Mouse (Mus musculus) gastrocnemius, adult 8-10 months (tissue): ENCODE data around the gene Krba1. TPM values are rescaled to one million over a fixed set of nuclear protein-coding genes. Genes with fewer than 3 reads are reported as not detected.

Experiments
- DNase-seq, 2 experiments: peaks; one replicate each; pipeline ENCODE4 v3.0.0; 2022; ENCODE audit warnings: low spot score in 2 of 2
- total RNA-seq, 4 experiments: library from RNA; stranded (reverse); gene quantifications; 2 replicates each; pipeline ENCODE4 v1.2.4; 2022

Krba1 gene
- total RNA-seq = 10 to 100 TPM; 15.6 to 18.6 (median 18.1) TPM

GRCm38 (mm10) chr6:48395105-48396007, at the start of gene Krba1:
Gene Krba1, plus strand, starts transcription at chr6:48395586.
- peak; percentile 64 to 76 for DNase-seq

DNA sequence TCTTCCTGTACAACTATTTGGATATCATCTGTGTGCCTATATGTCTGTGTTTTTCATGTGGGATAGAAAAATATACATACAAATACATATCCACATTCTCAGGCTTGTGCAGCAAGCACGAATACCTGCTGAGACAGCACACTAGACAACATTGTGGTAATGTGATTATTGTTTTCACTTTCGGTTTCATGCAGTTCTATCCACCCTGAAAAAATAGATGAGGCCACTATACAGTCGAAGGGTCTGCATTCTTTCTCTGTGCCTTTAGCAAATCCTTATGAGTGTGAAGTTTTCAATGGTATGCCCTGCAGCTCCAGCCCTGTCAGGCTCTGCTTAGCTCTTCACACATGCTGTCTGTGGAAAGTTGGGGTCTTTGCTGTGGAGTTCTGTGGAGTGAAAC, 36.5 kb upstream of the Krba1 start:
- DNase-seq = no peak

GRCm38 (mm10) chr6:48366322-48366996, 28.9 kb upstream of the Krba1 start:
- no peak for DNase-seq

- DNase-seq = no peak
Observed at GRCm38 (mm10) chr6:48388221-48388620, 7.2 kb upstream of the Krba1 start.

GRCm38 (mm10) chr6:48393811-48394210, 1.6 kb upstream of the Krba1 start:
- no peak for DNase-seq

- no peak for DNase-seq
Observed at GRCm38 (mm10) chr6:48396008-48396595, 716 bp downstream of the Krba1 start.

DNA sequence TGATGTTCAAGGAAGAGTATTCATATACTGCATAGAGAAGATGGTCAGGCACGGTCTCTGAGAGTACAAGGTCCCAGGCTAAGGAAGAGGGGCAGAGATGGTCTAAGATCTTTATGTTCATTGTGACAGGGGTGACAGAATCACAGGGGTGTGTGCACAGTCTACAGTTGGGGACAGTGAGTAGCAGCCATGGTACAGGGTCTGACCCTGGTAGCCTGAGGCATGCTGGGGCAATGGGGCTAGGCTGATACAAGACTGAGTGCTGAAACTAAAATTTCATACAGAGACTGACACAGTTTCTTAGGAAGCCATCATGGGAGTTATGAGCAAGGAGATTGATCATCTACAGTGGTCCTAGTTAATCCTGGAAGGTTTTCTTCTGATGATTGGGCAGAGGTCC, 1.3 kb downstream of the Krba1 start:
- no peak for DNase-seq

GRCm38 (mm10) chr6:48397336-48397735, 1.9 kb downstream of the Krba1 start:
- DNase-seq = peak in 1 of 2 experiments; percentile 55

DNA sequence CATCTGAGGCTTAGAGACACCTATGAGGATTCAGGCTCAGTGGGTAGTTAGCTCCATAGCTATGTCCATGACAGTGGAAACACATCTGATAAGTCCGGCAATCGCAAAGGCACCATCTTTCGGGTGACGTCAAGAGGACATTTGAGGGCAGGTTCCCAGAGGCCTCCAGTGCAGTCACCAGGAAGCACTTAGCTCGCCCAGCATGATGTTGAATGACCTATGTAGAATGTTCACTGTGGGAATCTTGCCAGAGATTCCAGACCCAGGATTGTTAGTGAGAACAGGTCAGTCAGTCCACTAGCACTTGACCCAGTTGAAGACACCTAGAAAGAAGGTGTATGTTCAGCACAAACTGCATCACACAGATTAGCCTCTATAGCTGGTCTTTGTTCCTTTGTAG, 4.5 kb downstream of the Krba1 start:
- DNase-seq = no peak

GRCm38 (mm10) chr6:48404071-48404470, 8.7 kb downstream of the Krba1 start:
- DNase-seq = no peak

- no peak for DNase-seq
Observed at GRCm38 (mm10) chr6:48409726-48410343, 14.4 kb downstream of the Krba1 start.

DNA sequence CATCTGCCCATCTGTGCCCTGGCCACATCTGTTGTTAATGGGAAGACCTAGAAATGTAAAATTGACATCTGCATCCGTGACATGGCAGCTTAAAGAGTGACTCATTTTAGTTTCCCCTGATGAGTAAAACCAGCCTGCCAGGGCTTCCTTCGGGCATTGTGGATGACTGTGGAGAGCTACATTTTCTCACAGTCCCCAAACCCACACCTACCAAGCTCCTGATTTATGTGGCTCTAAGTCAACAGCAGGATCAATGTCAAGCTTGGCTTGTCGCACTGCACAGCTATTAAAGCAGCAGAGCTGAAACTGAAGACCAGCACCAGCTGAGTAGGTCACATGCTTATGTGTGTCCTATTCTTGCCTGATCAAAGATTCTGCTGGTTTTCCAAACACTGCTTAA, 15.2 kb downstream of the Krba1 start:
- peak; percentile 28 to 65 for DNase-seq

DNA sequence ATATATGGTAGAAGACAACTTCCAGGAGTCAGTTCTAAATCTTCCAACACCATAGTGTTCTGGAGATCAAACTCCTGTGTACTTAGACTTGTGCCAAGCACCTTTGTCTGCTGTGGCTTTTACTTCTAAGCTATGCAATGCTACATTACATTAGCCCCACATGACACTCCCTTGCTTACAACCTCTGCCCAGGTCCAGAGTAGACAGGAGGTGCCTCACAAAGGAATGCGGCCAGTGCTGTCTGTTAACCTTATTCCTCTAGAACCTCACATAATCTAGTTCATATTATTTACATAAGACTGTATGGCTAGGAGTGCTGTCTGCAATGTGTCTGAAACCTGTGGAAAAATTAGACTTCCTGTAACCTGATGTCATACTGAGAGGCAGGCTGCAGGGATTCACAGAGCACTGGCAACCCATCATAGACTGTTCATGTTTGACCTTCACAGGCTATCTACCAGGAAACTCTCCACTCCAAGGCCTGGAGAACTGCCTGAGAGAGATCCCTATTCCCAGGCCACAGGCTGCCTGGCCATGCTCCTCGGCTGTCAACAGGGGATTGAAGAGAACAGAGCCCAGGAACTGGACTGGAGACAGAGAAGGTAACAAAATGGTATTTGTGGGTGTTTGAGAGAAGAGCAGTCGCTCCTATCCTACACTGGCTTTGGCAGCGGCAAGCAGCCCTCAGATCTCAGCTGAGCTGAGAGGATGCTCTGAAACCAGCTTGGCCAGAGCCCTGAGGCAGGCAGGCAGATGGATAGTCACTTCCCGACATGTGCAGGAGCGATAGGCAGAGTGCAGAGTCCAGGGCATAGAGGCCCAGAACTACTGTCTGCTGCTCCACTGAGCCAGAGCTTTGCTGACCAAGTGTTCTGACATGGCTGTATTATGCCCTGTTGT, 16.1 kb downstream of the Krba1 start:
- peak in 1 of 2 experiments; percentile 53 for DNase-seq

GRCm38 (mm10) chr6:48412147-48412546, 16.8 kb downstream of the Krba1 start:
- no peak for DNase-seq

- no peak for DNase-seq
Observed at GRCm38 (mm10) chr6:48412662-48413061, 17.3 kb downstream of the Krba1 start.

DNA sequence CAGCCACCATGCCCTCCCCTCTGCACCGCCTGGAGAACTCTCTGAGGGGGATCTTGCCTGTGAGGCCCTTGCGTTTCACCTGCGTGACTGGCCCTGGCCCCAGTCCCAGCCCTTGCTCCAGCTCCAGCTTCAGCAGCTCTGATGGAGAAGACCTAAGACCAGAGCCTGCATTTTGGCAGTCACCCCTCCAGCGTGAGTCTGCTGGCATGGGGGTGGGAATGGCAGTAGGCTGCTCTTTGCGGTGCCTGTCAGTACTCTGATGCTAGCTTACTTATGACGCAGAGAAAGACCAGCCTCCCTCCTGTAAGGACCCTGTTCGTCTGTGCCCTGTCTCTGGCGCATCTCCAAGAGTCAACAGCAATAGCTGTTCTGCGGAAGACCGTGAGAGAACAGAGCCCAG, 17.7 kb downstream of the Krba1 start:
- DNase-seq = peak in 1 of 2 experiments; percentile 5

GRCm38 (mm10) chr6:48414886-48415285, 19.5 kb downstream of the Krba1 start:
- peak in 1 of 2 experiments; percentile 1 for DNase-seq

GRCm38 (mm10) chr6:48415636-48416035, 20.2 kb downstream of the Krba1 start:
- DNase-seq = no peak

DNA sequence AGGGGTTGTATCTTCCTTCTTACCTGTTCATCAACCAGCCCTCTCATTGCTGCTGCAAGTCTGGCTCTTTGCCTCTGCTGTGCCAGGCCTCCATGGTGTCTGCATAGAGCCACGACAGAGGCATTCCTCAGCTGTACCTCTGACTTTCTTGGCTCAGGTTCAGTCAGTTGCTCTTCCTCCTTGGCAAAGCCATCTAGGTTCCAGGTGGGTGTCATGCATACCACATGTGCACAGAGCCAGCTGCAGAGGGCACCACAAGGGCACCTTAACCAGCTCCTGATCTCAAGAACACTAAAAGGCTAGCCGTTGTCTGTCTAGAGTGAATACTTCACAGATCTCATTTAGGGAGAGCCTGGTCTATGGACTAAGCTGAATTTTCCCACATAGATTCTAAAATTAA, 21.1 kb downstream of the Krba1 start:
- DNase-seq = no peak

DNA sequence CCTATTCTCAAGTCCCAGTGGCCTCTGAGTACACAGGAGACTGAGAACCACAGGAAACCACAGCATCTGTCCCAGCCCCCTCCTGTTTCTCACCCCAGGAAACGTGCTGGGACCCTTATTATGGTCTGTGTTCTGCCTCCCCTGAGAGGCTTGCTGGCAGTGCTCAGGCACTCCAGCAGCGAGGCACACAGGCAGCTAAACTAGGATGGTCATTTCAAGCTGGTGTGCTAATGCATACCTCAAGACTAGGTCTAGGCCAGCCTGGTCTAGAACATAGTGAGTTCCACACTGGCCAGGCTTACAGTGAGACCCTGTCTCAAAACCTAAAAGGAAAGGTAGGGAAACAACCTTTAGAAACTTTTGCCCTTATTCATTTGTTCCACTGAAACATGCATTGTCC, 25.3 kb downstream of the Krba1 start:
- DNase-seq = no peak

DNA sequence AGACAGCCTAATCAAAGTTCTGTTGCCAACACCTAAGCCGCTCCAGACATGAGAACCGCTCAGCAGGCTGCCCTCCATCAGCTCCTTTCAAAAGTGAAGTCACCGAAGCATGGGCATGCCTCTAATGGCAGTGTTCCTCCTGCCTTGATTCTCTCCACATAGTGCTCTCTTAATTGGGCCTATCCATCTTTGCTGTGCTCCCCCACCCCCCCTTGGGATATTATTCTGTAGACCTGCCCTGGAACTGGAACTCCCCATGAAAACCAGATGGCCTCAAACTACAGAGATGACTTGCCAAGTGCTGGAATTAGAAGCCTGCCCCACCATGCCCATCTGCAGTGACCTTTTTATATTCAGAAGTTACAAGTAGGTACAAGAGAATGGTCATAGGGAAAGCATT, 27.9 kb downstream of the Krba1 start:
- DNase-seq = no peak
